Mouse (Mus musculus) heart, postnatal 14 days (tissue): ENCODE measurements at regions not wholly inside any gene's neighbourhood (a gene's known extent, or its start where the extent isn't known, plus 50 kb on each side); places are given as distances from the start of the nearest gene placed in this dataset.
"Not testable (repeated sequence)": the region's sequence is repeated elsewhere in the genome, so short reads cannot be mapped to it uniquely, and the experiment has no call there.

Experiments used
- DNase-seq, 2 experiments: peaks; one replicate each; pipeline ENCODE4 v3.0.0; 2021 to 2022
- intact Hi-C: fragments of 180-260 bp; cut with DNase I; formaldehyde crosslinking; loops from one replicate; pipeline ENCODE4 v1.15.1; 2025

- intact Hi-C loops: no loop called here
- DNase-seq: no peak
Observed at GRCm38 (mm10) chr9:9606322-9606721, 367.4 kb upstream of the Arhgap42 start.

- intact Hi-C loops: no loop called here
- DNase-seq: no peak
Observed at GRCm38 (mm10) chr9:9591263-9591662, 352.4 kb upstream of the Arhgap42 start.

GRCm38 (mm10) chr9:9583011-9583605 lies 344.2 kb upstream of the Arhgap42 start:
- peak; percentile 11 to 52 for DNase-seq
- intact Hi-C loops: loop anchor here (5.0 kb wide), 1 partner anchor 171 kb away; no protein-coding TSS in a partner anchor

- intact Hi-C loops: loop anchor here (5.0 kb wide), 1 partner anchor 170 kb away; no protein-coding TSS in a partner anchor
- no peak for DNase-seq
Observed at GRCm38 (mm10) chr9:9582301-9583010, 343.6 kb upstream of the Arhgap42 start.

GRCm38 (mm10) chr9:9568040-9568649 lies 329.2 kb upstream of the Arhgap42 start:
- intact Hi-C loops: no loop called here
- no peak for DNase-seq

GRCm38 (mm10) chr9:9564551-9564950 lies 325.6 kb upstream of the Arhgap42 start:
- intact Hi-C loops: no loop called here
- no peak for DNase-seq

GRCm38 (mm10) chr9:9548657-9549056 lies 309.8 kb upstream of the Arhgap42 start:
- intact Hi-C loops: no loop called here
- DNase-seq: no peak

GRCm38 (mm10) chr9:9547570-9547969 lies 308.7 kb upstream of the Arhgap42 start:
- intact Hi-C loops: no loop called here
- DNase-seq: no peak

- DNase-seq: no peak
- intact Hi-C loops: no loop called here
Observed at GRCm38 (mm10) chr9:9547121-9547520, 308.2 kb upstream of the Arhgap42 start.

- intact Hi-C loops: no loop called here
- no peak for DNase-seq
Observed at GRCm38 (mm10) chr9:9500345-9500744, 261.4 kb upstream of the Arhgap42 start.

- intact Hi-C loops: no loop called here
- DNase-seq: no peak
Observed at GRCm38 (mm10) chr9:9493594-9494182, 254.8 kb upstream of the Arhgap42 start.

- intact Hi-C loops: no loop called here
- no peak for DNase-seq
Observed at GRCm38 (mm10) chr9:9477145-9477544, 238.2 kb upstream of the Arhgap42 start.

- intact Hi-C loops: no loop called here
- peak in 1 of 2 experiments; percentile 5 for DNase-seq
Observed at GRCm38 (mm10) chr9:9475009-9475744, 236.3 kb upstream of the Arhgap42 start.

GRCm38 (mm10) chr9:9444213-9444612 lies 205.3 kb upstream of the Arhgap42 start:
- intact Hi-C loops: no loop called here
- no peak for DNase-seq

- intact Hi-C loops: no loop called here
- DNase-seq: no peak
Observed at GRCm38 (mm10) chr9:9420326-9420725, 181.4 kb upstream of the Arhgap42 start.

GRCm38 (mm10) chr9:9412460-9413181 lies 173.7 kb upstream of the Arhgap42 start:
- intact Hi-C loops: loop anchor here (5.0 to 10.0 kb wide), 2 partner anchors 170 to 262 kb away; no protein-coding TSS in a partner anchor
- DNase-seq: peak; percentile 31 to 61

- DNase-seq, intact Hi-C loops: not testable (repeated sequence)
Observed at GRCm38 (mm10) chr9:9394190-9394589, 155.3 kb upstream of the Arhgap42 start.

- DNase-seq: no peak
- intact Hi-C loops: loop anchor here (5.0 to 10.0 kb wide), 3 partner anchors 406 to 1152 kb away; no protein-coding TSS in a partner anchor
Observed at GRCm38 (mm10) chr9:9376650-9377189, 137.8 kb upstream of the Arhgap42 start.

GRCm38 (mm10) chr9:9375304-9375904 lies 136.5 kb upstream of the Arhgap42 start:
- peak; percentile 65 to 84 for DNase-seq
- intact Hi-C loops: loop anchor here (1.0 to 10.0 kb wide), 4 partner anchors 326 to 1151 kb away; no protein-coding TSS in a partner anchor
